Mouse (Mus musculus) myocyte (in vitro differentiated cells): ENCODE data around the gene Ercc5.

Source experiments
- E2F4 ChIP-seq: IDR thresholded peaks from one replicate; pipeline ENCODE4 v1.6.1; 2011; ENCODE audit warnings: mild to moderate bottlenecking, control low read depth, moderate library complexity; ENCODE audit not compliant: insufficient read depth
- MAX ChIP-seq: IDR thresholded peaks from one replicate; pipeline ENCODE4 v1.6.1; 2011; ENCODE audit warnings: low read depth, mild to moderate bottlenecking, control low read depth
- MYOD1 ChIP-seq, 3 experiments: IDR thresholded peaks; one replicate each; pipeline ENCODE4 v1.6.1; 2011; ENCODE audit warnings: control low read depth in 2 of 3, low read depth in 2 of 3, mild to moderate bottlenecking in 2 of 3, moderate library complexity in 1 of 3; ENCODE audit not compliant: insufficient read length in 2 of 3, control insufficient read depth in 1 of 3
- POLR2A ChIP-seq: IDR thresholded peaks from one replicate; pipeline ENCODE4 v1.6.1; 2011; ENCODE audit warnings: low read depth, mild to moderate bottlenecking, control low read depth, moderate library complexity; ENCODE audit not compliant: insufficient read length
- USF1 ChIP-seq: IDR thresholded peaks from one replicate; pipeline ENCODE4 v1.6.1; 2011; ENCODE audit warnings: low read depth, mild to moderate bottlenecking, control low read depth, moderate library complexity

DNA sequence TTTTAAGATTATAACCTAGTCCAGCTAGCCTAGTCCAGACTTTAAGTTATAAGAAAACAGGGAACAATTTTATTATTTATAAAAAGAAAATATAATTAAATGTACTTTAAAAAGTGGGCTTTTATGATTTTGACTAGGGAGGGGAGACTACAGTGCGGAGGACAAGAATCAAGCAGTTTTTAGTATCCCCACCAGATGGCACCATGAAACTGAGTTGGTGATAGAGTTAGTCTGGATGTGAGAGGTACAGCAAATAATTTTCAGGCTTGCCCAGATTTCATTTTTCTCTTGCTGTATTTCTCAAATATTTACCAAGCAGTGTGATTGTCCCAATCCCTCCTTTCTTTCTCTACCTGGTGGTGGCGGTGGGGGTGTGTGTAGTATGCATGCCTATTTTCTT, 81.5 kb downstream of the Ercc5 start:
- TF ChIP-seq POLR2A (no peak), MAX (no peak), MYOD1 (IDR thresholded peaks at IDR 0.05; ENCODE audit: control insufficient read depth in 1 of 3, insufficient read length in 2 of 3, low read depth in 2 of 3) (no peak), E2F4 (no peak), USF1 (no peak)
